Mouse (Mus musculus): Measurements from ENCODE around the gene Sun2.
A peak's percentile ranks its signal among the peaks of the same experiment; 100 is the strongest.

GRCm38 (mm10) chr15:79747998-79748397 lies 5.7 kb upstream of the Sun2 start:
- TF ChIP-seq CTCF (IDR thresholded peaks at IDR 0.05; ENCODE audit: low read depth) (peak; percentile 66), EP300 (optimal IDR thresholded peaks at IDR 0.05) (no peak)
